Mouse (Mus musculus): Measurements from ENCODE around the gene AK157302.
"Not testable (repeated sequence)": the region's sequence is repeated elsewhere in the genome, so short reads cannot be mapped to it uniquely, and the experiment has no call there.

The AK157302 gene

GRCm38 (mm10) chr13:21495080-21495479 lies at the start of gene AK157302:
TSS of gene AK157302 (plus strand) at chr13:21495223.
- DNase-seq (ENCODE audit: low read depth), result no peak

- DNase-seq (ENCODE audit: low read depth), result no peak
Measured at GRCm38 (mm10) chr13:21446796-21447195, 48.2 kb upstream of the AK157302 start.

GRCm38 (mm10) chr13:21447856-21448614 lies 47.0 kb upstream of the AK157302 start:
- no peak for DNase-seq (ENCODE audit: low read depth)

- DNase-seq (ENCODE audit: low read depth), result no peak
Measured at GRCm38 (mm10) chr13:21453042-21453441, 42.0 kb upstream of the AK157302 start.

- DNase-seq (ENCODE audit: low read depth), result peak; percentile 89
Measured at GRCm38 (mm10) chr13:21453449-21453848, 41.6 kb upstream of the AK157302 start, which contains the start of gene Zscan26. TSS of gene Zscan26 (minus strand) at chr13:21453730.

GRCm38 (mm10) chr13:21454133-21454532 lies 40.9 kb upstream of the AK157302 start:
- DNase-seq (ENCODE audit: low read depth), result no peak

GRCm38 (mm10) chr13:21456347-21456746 lies 38.7 kb upstream of the AK157302 start:
- DNase-seq (ENCODE audit: low read depth), result peak; percentile 25

GRCm38 (mm10) chr13:21462516-21462915 lies 32.5 kb upstream of the AK157302 start:
- not testable (repeated sequence) for DNase-seq (ENCODE audit: low read depth)

- DNase-seq (ENCODE audit: low read depth), result no peak
Measured at GRCm38 (mm10) chr13:21467336-21467735, 27.7 kb upstream of the AK157302 start.

- DNase-seq (ENCODE audit: low read depth), result peak; percentile 26
Measured at GRCm38 (mm10) chr13:21468061-21469019, 26.7 kb upstream of the AK157302 start, which contains the start of gene Nkapl. TSS of gene Nkapl (minus strand) at chr13:21468509.

GRCm38 (mm10) chr13:21469097-21469496 lies 25.9 kb upstream of the AK157302 start:
- DNase-seq (ENCODE audit: low read depth), result no peak

- DNase-seq (ENCODE audit: low read depth), result no peak
Measured at GRCm38 (mm10) chr13:21472427-21472826, 22.6 kb upstream of the AK157302 start.

GRCm38 (mm10) chr13:21478759-21479670 lies 16.0 kb upstream of the AK157302 start, which contains the start of the genes Zkscan4 and Gm10065:
TSS of gene Zkscan4 (plus strand) at chr13:21478907.
TSS of gene Gm10065 (minus strand) at chr13:21479441.
- not testable (repeated sequence) for DNase-seq (ENCODE audit: low read depth)

- no peak for DNase-seq (ENCODE audit: low read depth)
Measured at GRCm38 (mm10) chr13:21486881-21487280, 8.1 kb upstream of the AK157302 start.

- peak; percentile 37 for DNase-seq (ENCODE audit: low read depth)
Measured at GRCm38 (mm10) chr13:21492847-21493246, 2.2 kb upstream of the AK157302 start.

GRCm38 (mm10) chr13:21501182-21501581 lies 6.2 kb downstream of the AK157302 start, which contains the start of gene Gm11273:
TSS of gene Gm11273 (minus strand) at chr13:21501418.
- DNase-seq (ENCODE audit: low read depth), result not testable (repeated sequence)

GRCm38 (mm10) chr13:21502296-21502695 lies 7.3 kb downstream of the AK157302 start:
- no peak for DNase-seq (ENCODE audit: low read depth)

- peak; percentile 87 for DNase-seq (ENCODE audit: low read depth)
Measured at GRCm38 (mm10) chr13:21506221-21506649, 11.2 kb downstream of the AK157302 start.

- peak; percentile 17 for DNase-seq (ENCODE audit: low read depth)
Measured at GRCm38 (mm10) chr13:21530136-21530535, 35.1 kb downstream of the AK157302 start.

- peak; percentile 87 for DNase-seq (ENCODE audit: low read depth)
Measured at GRCm38 (mm10) chr13:21530781-21531201, 35.8 kb downstream of the AK157302 start, which contains the start of gene Zkscan8. TSS of gene Zkscan8 (minus strand) at chr13:21531120.

GRCm38 (mm10) chr13:21542708-21543107 lies 47.7 kb downstream of the AK157302 start, which contains the start of gene Olfr1366:
TSS of gene Olfr1366 (minus strand) at chr13:21542808.
- DNase-seq (ENCODE audit: low read depth), result no peak
